Mouse (Mus musculus) right cerebral cortex, postnatal 36 days (tissue): Measurements from ENCODE around the gene Olfr1416.

Experiments used
- DNase-seq, 2 experiments: peaks; one replicate each; pipeline ENCODE4 v3.0.0; 2022; ENCODE audit warnings: low spot score in 2 of 2, mixed read lengths in 1 of 2

The Olfr1416 gene

GRCm38 (mm10) chr1:92432098-92432497 lies 52.8 kb downstream of the Olfr1416 start:
- no peak for DNase-seq

- DNase-seq, result no peak
These were observed 53.5 kb downstream of the Olfr1416 start for GRCm38 (mm10) chr1:92431420-92431819.

DNA sequence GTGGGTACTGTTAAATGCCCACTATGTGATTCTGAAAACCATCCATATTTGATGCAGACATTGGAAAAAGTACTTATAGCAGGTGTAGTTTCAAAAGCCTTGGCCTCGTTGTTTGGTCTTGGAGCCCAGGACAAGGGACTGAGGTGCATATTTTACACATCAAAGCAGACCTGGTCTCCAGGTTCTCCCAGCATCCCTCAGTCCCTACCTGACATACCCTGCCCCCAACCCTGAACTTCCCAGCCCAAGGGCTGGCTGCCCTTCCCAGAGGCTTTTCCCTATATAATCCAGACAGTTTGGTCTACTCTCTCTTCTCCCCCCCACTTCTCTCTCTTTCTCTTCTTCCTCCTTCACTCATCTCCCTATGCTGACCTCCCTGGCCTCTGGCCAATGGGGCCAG lies 53.9 kb downstream of the Olfr1416 start:
- DNase-seq, result no peak
